Mouse (Mus musculus): ENCODE measurements at regions not wholly inside any gene's neighbourhood (a gene's known extent, or its start where the extent isn't known, plus 50 kb on each side); places are given as distances from the start of the nearest gene placed in this dataset.

DNA sequence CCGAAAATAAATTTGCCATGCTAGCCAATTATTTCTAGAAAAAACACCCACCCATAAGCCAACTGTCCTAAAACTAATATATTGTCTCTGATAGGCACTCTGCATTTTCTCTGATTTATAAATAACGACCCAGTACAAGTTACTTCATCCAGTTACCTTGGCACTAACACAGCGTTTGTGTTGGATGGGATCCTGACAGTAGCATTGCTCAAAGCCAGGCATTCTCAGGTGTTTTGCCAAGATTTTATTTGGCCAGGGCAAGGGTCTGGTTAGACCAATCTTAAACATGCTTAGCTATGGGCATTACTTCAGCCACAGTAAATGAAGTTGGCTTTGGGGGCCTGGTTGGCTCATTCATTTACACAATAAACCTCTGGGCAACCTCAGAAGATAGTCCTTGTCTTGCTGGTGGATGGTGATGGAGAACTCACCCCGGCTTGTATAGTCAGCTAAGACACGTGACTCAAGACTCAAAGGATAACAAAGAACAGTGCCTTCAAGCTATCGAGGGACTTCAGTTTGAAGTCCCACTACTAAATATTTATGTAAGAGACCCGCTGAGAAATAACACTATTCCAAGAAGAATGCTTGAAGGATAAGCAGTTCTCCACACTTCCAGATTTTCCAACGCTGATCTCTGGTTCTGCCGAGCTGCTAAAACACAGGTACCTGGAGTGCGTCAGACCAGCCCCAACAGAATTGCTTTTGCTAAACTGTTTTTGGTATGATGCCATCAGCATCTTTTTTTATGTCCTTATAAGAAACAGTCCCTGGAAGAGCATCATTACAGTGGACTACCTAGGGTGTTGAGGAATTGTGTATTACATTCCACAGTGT, 125.0 kb upstream of the Pkdcc start:
- no peak for DNase-seq (ENCODE audit: low read depth, low spot score)

DNA sequence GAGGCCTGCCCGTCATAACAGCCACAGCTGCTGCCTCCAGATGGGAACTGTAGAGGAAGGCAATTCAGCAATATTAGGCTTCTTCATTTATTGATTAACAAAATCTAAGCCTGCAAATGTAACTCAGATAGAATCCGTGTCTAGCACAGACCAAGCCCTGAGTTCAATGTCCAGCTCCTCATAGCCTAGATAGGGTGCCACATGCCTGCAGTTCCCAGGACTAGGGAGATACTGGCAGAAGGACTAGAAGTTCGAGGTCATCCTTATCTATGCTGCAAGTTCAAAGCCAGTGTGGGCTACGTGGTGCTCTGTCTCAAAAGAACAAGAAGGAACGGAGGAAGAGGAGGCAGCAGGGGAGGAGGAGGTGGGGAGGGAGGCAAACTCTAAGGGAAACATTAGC, 121.2 kb upstream of the Pkdcc start:
- DNase-seq (ENCODE audit: low read depth, low spot score), result no peak

DNA sequence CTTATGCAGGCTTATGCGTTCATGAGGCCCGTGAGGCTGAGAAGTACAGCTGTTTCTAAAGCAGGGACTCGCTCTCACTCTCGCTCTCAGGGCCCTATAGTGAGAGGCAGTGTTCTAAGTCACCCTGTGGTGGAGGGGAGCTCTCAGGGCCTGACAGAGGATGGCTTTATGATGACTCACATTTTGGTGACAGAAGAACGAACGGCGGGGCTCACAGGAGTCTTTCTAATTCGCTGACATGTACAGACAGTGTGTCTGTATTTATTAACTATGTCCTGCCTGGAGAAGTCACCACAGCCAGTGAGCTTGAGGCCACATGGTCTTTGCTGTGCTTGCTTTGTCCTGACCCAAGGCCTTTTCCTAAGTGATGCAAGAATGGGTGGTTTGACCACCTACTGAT, 118.6 kb upstream of the Pkdcc start:
- no peak for DNase-seq (ENCODE audit: low read depth, low spot score)

DNA sequence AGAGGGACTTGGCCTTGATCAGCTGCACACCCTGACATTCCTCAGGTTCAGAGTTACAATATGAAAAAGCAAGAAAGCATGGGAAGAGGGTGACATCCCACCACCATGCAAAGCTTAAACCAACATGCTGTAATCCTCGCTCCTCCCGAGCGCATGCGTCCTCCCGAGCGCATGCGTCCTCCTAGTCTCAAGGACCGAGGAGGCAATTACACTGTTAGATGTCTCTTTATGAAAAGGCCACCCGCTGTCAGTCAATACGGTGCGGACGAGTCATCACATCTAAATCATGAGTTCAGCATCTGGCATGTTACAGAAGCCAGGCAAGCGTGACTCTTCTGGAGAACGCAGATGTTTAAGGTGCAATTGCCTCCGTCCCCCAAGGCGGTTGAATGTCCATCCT, 117.1 kb upstream of the Pkdcc start:
- DNase-seq (ENCODE audit: low read depth, low spot score), result no peak

DNA sequence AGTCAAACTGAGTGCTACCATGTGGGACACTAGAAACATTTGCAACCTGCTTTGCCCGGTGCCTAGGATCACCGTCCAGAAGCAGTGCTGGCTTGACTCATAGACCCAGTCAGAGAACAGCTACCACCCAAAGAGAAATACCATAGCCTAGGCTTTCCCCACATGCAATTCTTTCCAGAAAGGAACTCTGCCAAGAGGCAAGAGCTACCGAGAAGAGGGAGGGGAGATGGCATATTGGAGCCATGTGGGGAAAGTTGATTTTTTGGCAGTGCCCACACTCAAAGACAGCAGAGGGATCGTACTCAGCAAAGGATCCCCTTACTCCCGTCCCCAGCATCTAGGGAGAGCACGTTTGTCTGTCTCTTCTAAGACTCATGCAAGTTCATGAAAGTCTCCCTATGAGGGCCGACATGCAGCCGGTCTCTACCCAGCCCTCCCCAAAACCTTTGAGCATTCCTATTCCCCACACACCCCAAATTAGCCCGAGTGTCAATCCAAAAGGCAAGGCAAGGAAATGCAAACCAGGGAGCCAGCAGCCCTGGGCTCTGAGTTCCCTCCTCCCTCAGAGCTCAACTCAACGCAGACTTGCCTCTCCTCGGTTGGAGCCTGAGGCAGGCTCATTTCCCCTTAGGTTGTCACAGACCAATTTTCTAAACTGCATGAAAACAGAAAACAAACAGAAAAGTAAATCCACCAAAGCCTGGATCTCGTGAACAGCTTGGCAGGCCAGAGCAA, 116.2 kb upstream of the Pkdcc start:
- DNase-seq (ENCODE audit: low read depth, low spot score), result no peak

DNA sequence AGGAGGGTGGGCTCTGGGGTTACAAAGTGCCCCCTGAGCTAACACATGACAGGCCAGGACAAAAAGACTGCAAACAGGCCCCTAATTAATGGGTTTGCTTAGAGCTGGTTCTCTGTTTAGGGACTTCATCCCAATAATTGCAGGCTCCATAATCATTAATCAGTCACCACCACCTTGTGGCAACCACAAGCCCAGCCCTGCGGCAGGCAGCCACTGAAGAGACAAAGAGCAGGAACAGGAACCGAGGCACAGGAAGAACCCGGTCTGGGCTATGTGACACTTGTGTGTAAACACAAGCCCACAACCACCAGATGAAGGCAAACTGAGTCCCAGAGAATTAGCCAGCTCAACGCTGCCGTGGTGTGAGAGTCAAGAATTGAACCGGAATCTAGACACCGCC, 114.1 kb upstream of the Pkdcc start:
- no peak for DNase-seq (ENCODE audit: low read depth, low spot score)

DNA sequence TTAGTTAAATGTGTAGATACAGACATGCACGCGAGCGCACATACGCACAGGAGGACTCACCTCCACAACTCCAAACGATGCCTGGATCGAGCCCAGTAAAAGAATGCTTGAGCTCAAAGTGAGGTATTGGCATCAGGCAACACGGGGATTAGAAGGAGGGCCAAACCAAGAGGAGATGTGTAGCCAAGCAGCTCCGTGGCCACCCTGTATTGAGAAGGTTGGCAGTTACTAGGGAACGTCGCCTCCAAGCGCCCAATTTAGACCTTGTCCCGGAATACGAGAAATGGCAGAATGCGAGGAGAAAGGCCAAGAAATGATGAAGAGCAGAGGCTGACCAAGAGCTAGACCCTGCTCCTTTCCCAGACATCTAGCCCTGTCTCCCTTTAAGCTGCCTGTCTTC, 113.3 kb upstream of the Pkdcc start:
- no peak for DNase-seq (ENCODE audit: low read depth, low spot score)

DNA sequence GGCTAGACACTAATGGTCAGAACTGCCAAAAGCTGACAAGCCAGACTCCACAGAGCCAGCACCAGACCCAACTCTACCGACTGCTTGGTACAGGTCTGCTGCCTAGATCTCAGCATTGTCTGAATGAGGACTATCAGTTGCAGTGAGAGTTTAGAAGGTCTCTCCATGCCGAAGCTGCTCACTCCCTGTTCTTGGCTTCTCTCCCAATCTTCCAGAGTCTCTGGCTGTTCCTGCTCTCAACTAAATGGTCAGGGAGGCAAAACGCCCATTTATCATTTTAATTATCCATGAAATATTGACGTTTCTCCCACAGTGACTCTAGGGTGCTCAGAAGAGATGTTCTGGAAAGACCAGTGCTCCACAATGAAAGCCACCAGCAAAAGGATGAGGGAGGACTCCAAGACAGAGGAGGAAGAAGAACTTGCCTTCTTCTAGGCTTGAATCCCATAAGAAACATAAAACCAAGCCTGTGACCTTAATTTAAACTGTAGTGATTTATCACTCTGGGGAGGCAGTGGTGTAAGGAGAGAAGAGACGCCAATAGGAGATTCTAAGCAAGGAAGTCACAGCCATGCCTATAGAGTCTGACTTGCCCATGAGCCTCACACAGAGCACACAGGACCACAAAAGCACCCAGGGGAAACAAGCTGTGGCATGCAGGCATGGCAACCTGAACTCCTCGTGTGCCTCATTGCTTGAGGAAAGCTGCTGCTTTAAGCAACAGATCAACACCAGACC, 112.2 kb upstream of the Pkdcc start:
- no peak for DNase-seq (ENCODE audit: low read depth, low spot score)

DNA sequence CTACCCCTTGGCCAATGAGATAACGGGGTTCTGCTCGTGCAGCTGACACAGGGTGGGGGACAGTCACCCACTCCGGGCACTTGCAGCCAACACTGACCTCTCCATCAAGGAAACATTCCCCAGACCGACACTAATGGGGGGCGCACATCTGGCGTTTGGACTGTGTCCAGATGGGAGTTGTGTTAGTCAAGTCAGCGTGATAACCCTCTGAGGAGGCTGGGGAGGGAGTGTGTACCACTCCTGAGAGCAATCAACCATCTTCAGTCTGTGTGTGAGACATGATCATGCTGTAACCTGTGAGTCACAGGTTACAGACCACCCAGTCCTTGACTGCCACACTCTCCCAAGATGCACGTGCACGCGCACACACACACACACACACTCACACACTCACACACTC, 106.9 kb upstream of the Pkdcc start:
- no peak for DNase-seq (ENCODE audit: low read depth, low spot score)

DNA sequence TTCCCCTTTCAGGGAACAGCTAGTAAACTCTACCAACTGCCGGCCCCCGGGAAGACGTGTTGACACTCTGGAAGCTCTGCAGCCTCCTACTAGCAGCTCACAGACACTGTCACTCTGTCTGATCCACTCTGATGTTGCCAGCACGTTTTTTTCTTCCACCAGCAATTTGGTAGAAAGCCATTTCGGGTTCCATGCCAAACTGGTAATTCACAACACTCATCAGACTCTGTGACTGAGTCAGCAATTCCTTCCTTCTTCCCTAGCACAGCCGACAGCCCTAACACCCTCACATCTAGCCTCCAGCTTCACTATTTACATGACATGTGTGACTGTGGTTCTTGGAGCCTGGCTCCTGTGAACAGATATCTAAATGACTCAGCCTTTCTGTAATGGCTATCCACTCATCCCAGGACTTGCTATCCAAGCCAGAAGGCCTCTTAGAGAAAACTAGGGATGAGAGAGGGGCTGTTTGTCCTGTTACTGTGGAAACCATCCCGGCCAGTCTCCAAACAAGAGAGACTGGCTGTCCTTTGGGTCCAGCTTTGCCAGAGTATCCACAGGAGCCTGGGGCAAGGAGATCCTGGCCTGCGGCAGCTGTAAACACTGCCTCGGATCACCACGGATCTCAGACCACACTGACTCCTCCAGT, 105.2 kb upstream of the Pkdcc start:
- no peak for DNase-seq (ENCODE audit: low read depth, low spot score)

DNA sequence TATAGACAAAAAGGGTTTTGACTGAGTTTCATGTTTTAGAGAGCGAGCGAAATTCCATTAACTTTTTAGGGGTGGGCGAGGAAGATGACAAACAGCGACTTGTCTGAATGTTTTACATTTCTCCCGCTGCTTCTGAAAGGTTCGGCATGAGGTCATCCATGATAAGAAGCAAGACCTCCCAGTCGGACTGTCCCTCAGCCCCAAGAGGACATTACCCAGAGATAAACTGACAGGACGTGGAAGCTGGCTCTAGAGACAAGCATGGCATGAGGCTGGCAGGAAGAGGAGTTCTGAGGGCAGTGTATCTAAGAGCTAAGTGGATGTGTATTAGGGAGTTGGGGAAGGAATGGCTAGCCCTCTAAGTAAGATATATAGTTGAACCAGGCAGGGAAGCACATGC, 104.5 kb upstream of the Pkdcc start:
- no peak for DNase-seq (ENCODE audit: low read depth, low spot score)

DNA sequence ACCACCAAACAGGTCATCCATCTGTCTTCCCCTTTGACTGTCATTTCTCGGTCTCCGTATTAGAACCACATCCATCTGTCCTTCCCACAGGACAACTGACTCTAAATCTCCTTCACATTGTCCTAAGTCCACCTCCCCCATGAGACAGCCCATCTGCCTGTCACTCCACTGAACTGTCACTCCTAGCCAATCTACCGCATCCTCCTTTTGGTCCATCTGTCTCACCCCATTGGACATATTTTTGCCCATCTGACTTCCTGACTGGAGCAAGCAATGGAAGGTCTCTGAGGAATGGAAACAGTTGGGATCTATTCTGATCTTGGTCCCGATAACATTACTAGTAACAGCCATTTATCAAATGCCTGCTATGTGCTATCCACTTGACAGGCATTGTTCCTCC, 99.9 kb upstream of the Pkdcc start:
- DNase-seq (ENCODE audit: low read depth, low spot score), result no peak

DNA sequence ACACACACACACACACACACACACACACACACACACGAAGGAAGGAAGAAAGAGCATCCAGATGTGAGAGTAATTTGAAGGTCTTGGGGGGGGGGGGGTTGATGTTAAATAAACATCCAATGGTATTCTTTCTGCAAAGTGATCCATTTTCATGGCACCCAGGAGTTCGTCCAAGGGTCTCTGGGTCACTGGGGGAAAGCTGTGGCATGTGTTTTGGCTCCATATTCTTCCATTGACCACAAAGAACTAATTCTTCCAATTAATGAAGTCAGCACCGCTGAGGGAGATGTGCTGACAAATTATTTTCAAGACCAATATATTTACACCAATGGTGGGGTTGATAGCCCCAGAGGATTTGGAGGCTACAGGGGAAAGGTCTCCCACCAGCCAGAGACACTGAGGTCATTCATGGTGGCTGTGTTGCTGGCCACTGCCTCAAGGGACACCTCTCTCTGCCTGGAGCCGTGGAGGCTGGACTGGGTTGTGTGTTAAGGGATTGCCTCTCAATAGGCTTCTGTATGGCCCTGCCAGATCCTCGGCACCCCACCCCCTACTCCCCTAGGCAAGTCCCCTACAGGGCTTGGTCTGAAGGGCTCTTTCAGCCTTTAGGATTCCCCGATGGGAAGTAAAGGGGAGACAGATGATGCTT, 99.1 kb upstream of the Pkdcc start:
- no peak for DNase-seq (ENCODE audit: low read depth, low spot score)

DNA sequence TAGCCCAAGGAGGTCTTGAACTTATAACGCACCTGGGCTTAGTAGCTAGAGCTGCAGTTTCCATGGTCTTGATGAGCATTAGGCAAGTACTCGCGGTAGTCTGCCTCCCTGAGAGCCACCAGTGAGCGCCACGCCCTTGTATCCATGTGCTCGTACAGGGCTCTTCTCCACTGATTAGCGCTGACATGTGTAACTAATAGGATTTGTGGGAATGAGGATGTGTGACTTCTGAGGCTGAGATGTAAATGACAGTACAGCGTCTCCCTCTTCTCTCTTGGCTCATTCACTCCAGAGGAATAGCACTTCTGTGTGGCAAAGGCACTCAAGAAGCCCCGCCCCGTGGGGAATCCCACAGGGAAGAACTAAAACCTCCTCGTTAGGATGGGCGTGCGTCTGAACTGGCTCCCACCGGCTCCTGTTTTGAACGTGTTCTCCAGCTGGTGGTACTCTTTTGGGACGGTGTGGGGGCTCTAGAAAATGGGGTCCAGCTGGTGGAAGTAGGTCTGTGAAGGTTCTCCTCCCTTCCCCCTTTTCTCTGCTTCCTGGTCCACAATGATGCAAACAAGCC, 94.3 kb upstream of the Pkdcc start:
- no peak for DNase-seq (ENCODE audit: low read depth, low spot score)

DNA sequence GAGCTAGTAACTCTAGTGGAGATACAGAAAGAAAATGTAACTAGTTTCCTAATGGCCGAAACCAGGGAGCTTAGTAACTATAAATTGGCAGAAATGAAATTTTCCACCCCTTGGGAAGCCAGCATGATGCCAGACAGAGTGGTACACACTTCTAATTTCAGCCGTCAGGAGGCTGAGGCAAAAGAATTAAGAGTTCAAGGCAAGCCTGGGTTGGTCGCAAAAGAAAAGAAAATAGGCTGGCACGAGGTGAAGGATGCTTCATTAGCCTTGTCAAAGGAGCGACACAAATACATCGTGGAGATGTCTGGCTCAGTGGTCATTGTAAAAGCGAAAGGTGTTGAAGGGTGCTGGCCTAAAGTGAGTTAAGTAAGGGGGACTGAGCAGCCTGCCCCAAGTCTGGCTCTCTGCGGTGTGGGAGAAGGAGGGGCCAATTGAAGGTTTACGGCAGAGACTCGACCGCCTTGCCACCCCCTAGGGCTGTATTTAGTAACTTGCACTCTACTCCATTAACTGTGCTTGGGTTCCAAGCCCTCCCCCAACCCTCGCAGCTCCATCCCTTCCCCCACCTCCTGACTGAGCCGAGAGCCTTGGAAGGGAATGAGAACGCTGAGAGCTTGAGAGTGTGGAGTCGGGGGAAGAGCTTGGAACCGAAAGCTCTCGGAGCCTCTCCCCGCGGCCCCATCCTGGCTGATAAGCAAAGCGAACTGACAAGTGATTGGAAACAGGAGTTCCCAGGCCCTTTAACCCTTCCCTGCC, 92.4 kb upstream of the Pkdcc start:
- DNase-seq (ENCODE audit: low read depth, low spot score), result no peak

DNA sequence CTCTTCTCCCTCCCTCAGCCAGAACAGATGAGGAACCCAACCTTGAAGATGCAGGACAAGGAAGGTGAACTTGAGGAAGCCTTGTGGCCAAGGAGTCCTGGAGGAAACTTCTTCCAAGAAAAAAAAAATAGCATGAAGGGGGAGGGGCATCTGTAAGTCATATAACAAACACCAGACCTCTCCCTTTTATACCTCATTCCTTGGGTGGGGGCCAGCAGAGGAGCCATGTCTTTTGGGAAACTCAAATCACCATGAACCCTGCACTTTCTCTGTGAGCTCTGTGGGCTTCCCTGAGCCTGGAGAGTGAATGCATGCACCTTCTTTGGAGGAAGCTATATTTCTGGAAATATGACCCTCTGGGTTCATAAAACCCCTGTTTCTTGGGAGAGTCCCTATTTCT, 90.0 kb upstream of the Pkdcc start:
- no peak for DNase-seq (ENCODE audit: low read depth, low spot score)

DNA sequence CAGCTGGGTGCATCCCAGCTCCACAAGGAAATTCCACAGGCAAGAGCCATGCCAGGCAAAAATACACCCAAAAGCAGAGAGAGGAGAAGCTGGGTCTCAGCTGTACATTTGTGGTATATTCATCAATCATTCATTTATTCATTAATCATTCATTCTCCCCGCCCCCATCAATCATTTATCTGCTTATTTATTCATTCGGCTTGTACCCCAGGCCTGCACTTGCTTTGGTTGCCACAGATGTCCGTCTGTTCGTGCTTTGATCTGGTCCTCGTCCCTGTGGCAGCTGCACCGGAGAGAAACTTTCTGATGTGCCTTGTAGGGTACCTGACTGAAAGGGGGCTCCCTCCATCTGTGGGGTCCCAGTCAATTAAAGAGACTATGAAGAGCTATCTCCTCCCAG, 87.2 kb upstream of the Pkdcc start:
- no peak for DNase-seq (ENCODE audit: low read depth, low spot score)

DNA sequence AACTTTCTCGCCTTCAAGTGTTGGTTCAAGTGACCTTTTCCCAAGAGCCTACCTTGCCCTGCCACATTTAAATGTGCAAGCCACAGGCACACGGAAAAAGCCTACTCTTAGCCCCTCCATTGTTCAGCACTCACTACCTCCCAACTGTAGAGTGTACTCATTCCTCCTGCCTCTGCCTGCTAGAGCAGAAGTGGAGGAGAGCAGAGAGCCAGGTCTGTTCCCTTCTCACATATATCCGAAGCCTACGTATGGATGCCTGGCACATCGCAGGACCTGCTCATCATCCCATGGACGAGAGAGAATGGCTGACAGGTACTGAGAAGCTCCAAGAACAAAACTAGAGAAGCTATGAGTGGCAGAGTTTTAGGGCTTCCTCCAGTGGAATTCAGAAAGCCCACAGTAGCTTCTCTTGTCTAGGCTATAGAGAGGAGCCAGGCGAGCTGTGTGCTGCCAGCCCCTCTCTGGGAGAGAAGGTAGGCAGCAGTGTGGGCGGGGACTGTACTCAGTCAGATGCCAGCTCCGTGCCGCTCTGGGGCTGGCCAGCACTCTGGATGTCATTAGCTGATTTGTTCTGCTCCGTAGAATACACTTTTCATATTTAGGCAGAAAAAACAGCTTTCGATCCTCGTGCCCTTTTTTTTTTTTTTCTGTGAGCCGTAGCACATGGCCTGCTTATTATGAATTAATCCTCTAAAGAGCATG, 86.1 kb upstream of the Pkdcc start:
- DNase-seq (ENCODE audit: low read depth, low spot score), result no peak

DNA sequence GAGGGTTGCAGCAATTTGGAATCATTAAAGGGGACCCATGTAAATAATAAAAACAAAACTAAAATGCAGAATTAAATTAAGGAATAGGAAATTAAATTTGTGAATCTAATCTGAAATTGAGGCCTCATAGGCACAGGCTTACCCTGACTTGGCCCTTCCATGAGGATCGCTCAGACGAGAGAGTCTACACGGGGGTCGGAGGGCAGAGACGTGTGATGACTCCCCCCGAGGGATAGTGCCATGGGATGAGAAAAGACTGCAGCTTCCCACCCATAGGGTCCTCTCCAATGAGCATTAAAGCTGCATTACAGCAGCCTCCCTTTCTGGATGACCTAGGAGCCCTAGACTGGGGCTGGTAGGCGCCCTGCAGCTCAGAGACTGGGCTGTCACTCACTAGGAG, 85.4 kb upstream of the Pkdcc start:
- DNase-seq (ENCODE audit: low read depth, low spot score), result no peak

DNA sequence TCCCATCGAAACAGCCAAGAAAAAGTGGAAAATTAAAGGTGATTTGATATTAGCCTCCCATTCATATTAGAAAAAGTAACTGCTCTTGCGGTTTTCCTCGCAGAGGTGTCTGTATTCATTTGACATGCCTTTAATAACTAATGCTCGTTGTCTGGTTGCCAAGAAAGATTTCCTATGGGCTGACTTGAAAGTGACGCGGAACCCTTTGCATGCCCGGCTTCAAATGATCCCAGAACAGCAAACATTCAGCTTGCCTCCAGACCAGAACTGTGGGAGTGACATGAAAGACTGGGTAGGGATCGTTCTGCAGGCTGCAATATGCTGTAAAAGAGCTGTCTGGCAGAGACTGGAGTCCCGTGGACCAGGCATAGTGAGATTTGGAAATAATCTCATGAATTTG, 81.9 kb upstream of the Pkdcc start:
- no peak for DNase-seq (ENCODE audit: low read depth, low spot score)

Measured in A20 (cell line).